In genomic region chr10:111576395-111577069, GRCm38 (mm10) we compare ENCODE assay signal across 14 mouse cellular contexts.
DNase-seq lines count a peak whose midpoint lies in the region; ATAC-seq and TF ChIP-seq lines count a peak whose summit lies in the region.
"Had no signal": no experiment of that assay in that cellular context is flagged by ENCODE, and none has a peak within 500 bp of the region (broad histone marks: within the 10 kb centered on the region; RNA-seq: fewer than 3 reads in every experiment).

No protein-coding gene starts in this region.

- no peak overlapping the region for H3K4me3 ChIP-seq in kidney, postnatal 0 days (replicated peaks; ENCODE audit: low read depth, low read length)
- H3K4me3 ChIP-seq in ES-Bruce4 (ENCODE audit: low read depth, low read length) = no peak overlapping the region
- no peak overlapping the region for H3K4me3 ChIP-seq in intestine, embryonic 15.5 days (replicated peaks)
- no peak overlapping the region for H3K4me3 ChIP-seq in neural tube, embryonic 15.5 days (replicated peaks)
- H3K4me3 ChIP-seq: forebrain, embryonic 12.5 days had no signal

- H3K27me3 ChIP-seq in kidney, postnatal 0 days (ENCODE audit: insufficient read depth, low read length) = no peaks in the 10 kb centered on the region
- H3K27me3 ChIP-seq in ES-Bruce4 (ENCODE audit: control insufficient read depth, insufficient read depth, low read length, poor library complexity, severe bottlenecking) = no peaks in the 10 kb centered on the region
- no peaks in the 10 kb centered on the region for H3K27me3 ChIP-seq in intestine, embryonic 15.5 days (replicated peaks)
- H3K27me3 ChIP-seq in neural tube, embryonic 15.5 days (replicated peaks) = no peaks in the 10 kb centered on the region
- H3K27me3 ChIP-seq: CH12.LX; forebrain, embryonic 12.5 days had no signal

- no peak for TF ChIP-seq POLR2A in ES-Bruce4 (IDR thresholded peaks at IDR 0.05; ENCODE audit: insufficient read depth, low read length)

- no peak for TF ChIP-seq EP300 in ES-Bruce4 (IDR thresholded peaks at IDR 0.05; ENCODE audit: insufficient read depth, low read depth, low read length)

- peak; percentile 17; the same call in 1 of the 2 replicates for ATAC-seq in kidney, postnatal 0 days (replicated peaks; ENCODE audit: low FRiP score, low read depth)
- ATAC-seq in intestine, embryonic 15.5 days = peak; percentile 86
- ATAC-seq in megakaryocyte progenitor cell, adult 5-6 weeks (replicated peaks; ENCODE audit: poor library complexity) = no peak
- ATAC-seq in neural tube, embryonic 15.5 days (ENCODE audit: low FRiP score) = no peak

- no peaks in the 10 kb centered on the region for H3K36me3 ChIP-seq in kidney, postnatal 0 days (ENCODE audit: insufficient read depth, low read length)
- no peaks in the 10 kb centered on the region for H3K36me3 ChIP-seq in ES-Bruce4 (ENCODE audit: control insufficient read depth, insufficient read depth, low read length, poor library complexity, severe bottlenecking)
- no peaks in the 10 kb centered on the region for H3K36me3 ChIP-seq in intestine, embryonic 15.5 days
- H3K36me3 ChIP-seq in neural tube, embryonic 15.5 days = no peaks in the 10 kb centered on the region
- H3K36me3 ChIP-seq: forebrain, embryonic 12.5 days had no signal

- 61% methylated on average over 10 of the region's 10 CpGs for WGBS in kidney, postnatal 0 days
- 51% methylated on average over 10 of the region's 10 CpGs for WGBS in intestine, embryonic 15.5 days
- WGBS in neural tube, embryonic 15.5 days = 81% methylated on average over 10 of the region's 10 CpGs

- 0 out of 2 replicates have a peak overlapping the region, but pooled peaks have one; percentile 25 for H3K27ac ChIP-seq in kidney, postnatal 0 days
- H3K27ac ChIP-seq in ES-Bruce4 (ENCODE audit: insufficient read depth, low read length) = peak overlapping the region; percentile 76; the same call in 1 of the 2 replicates
- peak overlapping the region; percentile 80 for H3K27ac ChIP-seq in intestine, embryonic 15.5 days
- no peak overlapping the region for H3K27ac ChIP-seq in neural tube, embryonic 15.5 days (replicated peaks)
- H3K27ac ChIP-seq: forebrain, embryonic 12.5 days; hindbrain, embryonic 14.5 days; liver, embryonic 14.5 days had no signal

- no peak overlapping the region for H3K9ac ChIP-seq in kidney, postnatal 0 days (ENCODE audit: low read depth, low read length)
- H3K9ac ChIP-seq in ES-Bruce4 (ENCODE audit: low read depth, poor library complexity, severe bottlenecking) = no peak overlapping the region
- H3K9ac ChIP-seq in intestine, embryonic 15.5 days = no peak overlapping the region
- no peak overlapping the region for H3K9ac ChIP-seq in neural tube, embryonic 15.5 days (replicated peaks)
- H3K9ac ChIP-seq: forebrain, embryonic 12.5 days; hindbrain, embryonic 14.5 days; liver, embryonic 14.5 days had no signal

- TF ChIP-seq CTCF in kidney, postnatal 0 days (IDR thresholded peaks at IDR 0.05; ENCODE audit: low read depth) = no peak
- TF ChIP-seq CTCF in ES-Bruce4 (IDR thresholded peaks at IDR 0.05; ENCODE audit: low read depth, low read length) = no peak

- peaks cover 12% of the 10 kb centered on the region; the same call in 1 of the 2 replicates for H3K4me1 ChIP-seq in kidney, postnatal 0 days (replicated peaks; ENCODE audit: insufficient read depth, low read length)
- H3K4me1 ChIP-seq in ES-Bruce4 (ENCODE audit: control insufficient read depth, insufficient read depth, low read length) = peaks cover 6% of the 10 kb centered on the region
- peaks cover 31% of the 10 kb centered on the region for H3K4me1 ChIP-seq in intestine, embryonic 15.5 days (replicated peaks)
- peaks cover 6% of the 10 kb centered on the region; the same call in 1 of the 2 replicates for H3K4me1 ChIP-seq in neural tube, embryonic 15.5 days
- H3K4me1 ChIP-seq: forebrain, embryonic 12.5 days had no signal

- H3K4me2 ChIP-seq in kidney, postnatal 0 days (ENCODE audit: low read length) = no peak overlapping the region
- peak overlapping the region; percentile 5; the same call in 1 of the 2 replicates for H3K4me2 ChIP-seq in intestine, embryonic 15.5 days (replicated peaks)
- no peak overlapping the region for H3K4me2 ChIP-seq in neural tube, embryonic 15.5 days
- H3K4me2 ChIP-seq: forebrain, embryonic 12.5 days; hindbrain, embryonic 14.5 days; midbrain, embryonic 11.5 days had no signal

- no peaks in the 10 kb centered on the region for H3K9me3 ChIP-seq in kidney, postnatal 0 days (replicated peaks; ENCODE audit: low read length)
- no peaks in the 10 kb centered on the region; the same call in 1 of the 2 replicates for H3K9me3 ChIP-seq in ES-Bruce4 (replicated peaks; ENCODE audit: control insufficient read depth, insufficient read depth, low read length, poor library complexity, severe bottlenecking)
- H3K9me3 ChIP-seq in intestine, embryonic 15.5 days = no peaks in the 10 kb centered on the region; the same call in 1 of the 2 replicates
- no peaks in the 10 kb centered on the region for H3K9me3 ChIP-seq in neural tube, embryonic 15.5 days (replicated peaks)
- H3K9me3 ChIP-seq: forebrain, embryonic 12.5 days had no signal

- DNase-seq in kidney, postnatal 0 days (ENCODE audit: low spot score) = no peak
- no peak for DNase-seq in kidney, adult 18-20 months
- peak; percentile 75 for DNase-seq in ZHBTc4 (ENCODE audit: low read depth, low spot score)
- no peak for DNase-seq in kidney, postnatal 25 days
- DNase-seq: cerebellum, postnatal 25 days had no signal

Comparison
In these comparisons a context has a peak if more than half of its experiments do, and no peak if none do; other contexts are left out.
1. ATAC-seq: peak in kidney, postnatal 0 days (single experiment) and intestine, embryonic 15.5 days (single experiment); none in megakaryocyte progenitor cell, adult 5-6 weeks (single experiment) and neural tube, embryonic 15.5 days (single experiment).